Mouse (Mus musculus): ENCODE measurements around the gene Adm. TPM values are rescaled to one million over a fixed set of nuclear protein-coding genes. Genes with fewer than 3 reads are reported as not detected.
"Not testable (repeated sequence)": the region's sequence is repeated elsewhere in the genome, so short reads cannot be mapped to it uniquely, and the experiment has no call there.

The Adm gene
- total RNA-seq, 2 experiments from 2014 or later: not detected

- ATAC-seq (replicated peaks; ENCODE audit: poor library complexity, severe bottlenecking): no peak
These were observed 776 bp downstream of the Adm start for GRCm38 (mm10) chr7:110628273-110628600.

GRCm38 (mm10) chr7:110628611-110629354 is 1.3 kb downstream of the Adm start:
- ATAC-seq (replicated peaks; ENCODE audit: poor library complexity, severe bottlenecking): no peak

- ATAC-seq (replicated peaks; ENCODE audit: poor library complexity, severe bottlenecking): peak; percentile 58
These were observed 2.6 kb downstream of the Adm start for GRCm38 (mm10) chr7:110629892-110630666.

GRCm38 (mm10) chr7:110631136-110631888 is 3.9 kb downstream of the Adm start:
- ATAC-seq (replicated peaks; ENCODE audit: poor library complexity, severe bottlenecking): peak; percentile 46

- ATAC-seq (replicated peaks; ENCODE audit: poor library complexity, severe bottlenecking): no peak
These were observed 8.5 kb downstream of the Adm start for GRCm38 (mm10) chr7:110635929-110636328.

GRCm38 (mm10) chr7:110636559-110636958 is 9.1 kb downstream of the Adm start:
- no peak for ATAC-seq (replicated peaks; ENCODE audit: poor library complexity, severe bottlenecking)

- ATAC-seq (replicated peaks; ENCODE audit: poor library complexity, severe bottlenecking): no peak
These were observed 11.0 kb downstream of the Adm start for GRCm38 (mm10) chr7:110638305-110639110.

- no peak for ATAC-seq (replicated peaks; ENCODE audit: poor library complexity, severe bottlenecking)
These were observed 11.9 kb downstream of the Adm start for GRCm38 (mm10) chr7:110639291-110639915.

- not testable (repeated sequence) for ATAC-seq (replicated peaks; ENCODE audit: poor library complexity, severe bottlenecking)
These were observed 12.5 kb downstream of the Adm start for GRCm38 (mm10) chr7:110639958-110640357.

GRCm38 (mm10) chr7:110645311-110645710 is 17.9 kb downstream of the Adm start:
- ATAC-seq (replicated peaks; ENCODE audit: poor library complexity, severe bottlenecking): peak; percentile 69

- no peak for ATAC-seq (replicated peaks; ENCODE audit: poor library complexity, severe bottlenecking)
These were observed 18.4 kb downstream of the Adm start for GRCm38 (mm10) chr7:110645859-110646258.

- no peak for ATAC-seq (replicated peaks; ENCODE audit: poor library complexity, severe bottlenecking)
These were observed 19.3 kb downstream of the Adm start for GRCm38 (mm10) chr7:110646611-110647407.

GRCm38 (mm10) chr7:110647559-110648454 is 20.3 kb downstream of the Adm start:
- no peak for ATAC-seq (replicated peaks; ENCODE audit: poor library complexity, severe bottlenecking)

- no peak for ATAC-seq (replicated peaks; ENCODE audit: poor library complexity, severe bottlenecking)
These were observed 21.1 kb downstream of the Adm start for GRCm38 (mm10) chr7:110648455-110649085.

GRCm38 (mm10) chr7:110649133-110649987 is 21.9 kb downstream of the Adm start:
- ATAC-seq (replicated peaks; ENCODE audit: poor library complexity, severe bottlenecking): peak; percentile 91

GRCm38 (mm10) chr7:110650491-110650890 is 23.0 kb downstream of the Adm start:
- no peak for ATAC-seq (replicated peaks; ENCODE audit: poor library complexity, severe bottlenecking)

- no peak for ATAC-seq (replicated peaks; ENCODE audit: poor library complexity, severe bottlenecking)
These were observed 23.6 kb downstream of the Adm start for GRCm38 (mm10) chr7:110651091-110651490.
